Mouse (Mus musculus): ENCODE measurements around the gene Senp1. TPM values are rescaled to one million over a fixed set of nuclear protein-coding genes. Genes with fewer than 3 reads are reported as not detected.
A peak's percentile ranks its signal among the peaks of the same experiment; 100 is the strongest.

The Senp1 gene
- total RNA-seq, 2 experiments from 2014 or later = 17.2 to 22.8 TPM

- DNase-seq = no peak
Observed at GRCm38 (mm10) chr15:98002113-98002990, 91.2 kb downstream of the Senp1 start.

GRCm38 (mm10) chr15:98001321-98002112, 92.0 kb downstream of the Senp1 start:
- DNase-seq = no peak

- DNase-seq = no peak
Observed at GRCm38 (mm10) chr15:97999991-98000390, 93.6 kb downstream of the Senp1 start.

GRCm38 (mm10) chr15:97999546-97999945, 94.0 kb downstream of the Senp1 start:
- DNase-seq = no peak

GRCm38 (mm10) chr15:97996716-97997256, 96.8 kb downstream of the Senp1 start:
- DNase-seq = no peak

- DNase-seq = peak; percentile 85
Observed at GRCm38 (mm10) chr15:97992712-97993286, 100.7 kb downstream of the Senp1 start.

- DNase-seq = no peak
Observed at GRCm38 (mm10) chr15:97992027-97992711, 101.4 kb downstream of the Senp1 start.

GRCm38 (mm10) chr15:97991285-97991895, 102.2 kb downstream of the Senp1 start:
- DNase-seq = no peak

GRCm38 (mm10) chr15:97990721-97991120, 102.8 kb downstream of the Senp1 start:
- DNase-seq = no peak

- no peak for DNase-seq
Observed at GRCm38 (mm10) chr15:97990124-97990523, 103.4 kb downstream of the Senp1 start.

GRCm38 (mm10) chr15:97989544-97989943, 104.0 kb downstream of the Senp1 start:
- no peak for DNase-seq

Other genes starting within 250 kb of the Senp1 start
- gene Hdac7, start 249.2 kb downstream of the Senp1 start, total RNA-seq (2021) = 10 to 100 TPM; 50.4 to 76.7 TPM
- gene Vdr, start 183.1 kb downstream of the Senp1 start, total RNA-seq (2021) = 1 to 10 TPM; 5.3 to 5.4 TPM
- gene Tmem106c, start 129.5 kb downstream of the Senp1 start, total RNA-seq (2021) = 10 to 100 TPM; 38.1 to 49.5 TPM
- gene Col2a1, start 89.0 kb downstream of the Senp1 start, total RNA-seq (2021) = 10 to 100 TPM in 1 of 2 experiments, under 1 TPM in 1; 0.33 to 17.3 TPM
- 100 to 1,000 TPM in 1 of 2 experiments, 10 to 100 TPM in 1; 77.0 to 168 TPM for gene Pfkm, start 1.2 kb downstream of the Senp1 start, total RNA-seq (2021)
- 10 to 100 TPM; 43.2 to 54.1 TPM for gene Asb8, start 71.9 kb upstream of the Senp1 start, total RNA-seq (2021)
- gene Ccdc184, start 73.4 kb upstream of the Senp1 start, total RNA-seq (2021) = 1 to 10 TPM; 1.2 to 1.5 TPM
- not detected for gene Olfr288, start 101.8 kb upstream of the Senp1 start, total RNA-seq (2021)
- not detected for gene Gm44579, start 127.2 kb upstream of the Senp1 start, total RNA-seq (2021)
- gene Olfr287, start 127.3 kb upstream of the Senp1 start, total RNA-seq (2021) = not detected
- gene Olfr286, start 140.7 kb upstream of the Senp1 start, total RNA-seq (2021) = not detected
- gene H1fnt, start 163.5 kb upstream of the Senp1 start, total RNA-seq (2021) = not detected
- 1 to 10 TPM; 3.9 to 7.4 TPM for gene Zfp641, start 202.4 kb upstream of the Senp1 start, total RNA-seq (2021)
- gene Olfr285, start 223.6 kb upstream of the Senp1 start, total RNA-seq (2021) = not detected
- gene Olfr284, start 247.2 kb upstream of the Senp1 start, total RNA-seq (2021) = not detected

All from adrenal gland, postnatal 10 days (tissue).